Mouse (Mus musculus) kidney, adult 2 months (tissue): ENCODE results near the gene Atxn1.

ENCODE experiments used
- CTCF ChIP-seq: fragments of 200-500 bp; conservative IDR thresholded peaks from 2 replicates; pipeline ENCODE4 v1.5.1; 2011; ENCODE audit warnings: low read depth, mild to moderate bottlenecking, control low read depth, low read length, moderate library complexity, mixed read lengths; ENCODE audit not compliant: insufficient read depth, insufficient read length
- POLR2A ChIP-seq: fragments of 200-500 bp; IDR thresholded peaks from one replicate; pipeline ENCODE4 v1.6.1; 2011; ENCODE audit warnings: low read depth, low read length, control low read depth

- no peak for TF ChIP-seq POLR2A
- no peak for TF ChIP-seq CTCF
Observed at GRCm38 (mm10) chr13:45953098-45953497, 11.7 kb downstream of the Atxn1 start.
